Mouse (Mus musculus) heart, embryonic 14.5 days (tissue): ENCODE measurements at regions not wholly inside any gene's neighbourhood (a gene's known extent, or its start where the extent isn't known, plus 50 kb on each side); places are given as distances from the start of the nearest gene placed in this dataset.
"Not testable (repeated sequence)": the region's sequence is repeated elsewhere in the genome, so short reads cannot be mapped to it uniquely, and the experiment has no call there.

ENCODE experiments used
- ATAC-seq: fragments of 200-750 bp; cut with Nextera tagmentation; 2 replicates; pipeline ENCODE4 v1.8.0; 2017; ENCODE audit warnings: low read depth, moderate TSS enrichment; ENCODE audit not compliant: insufficient number of reproducible peaks, insufficient read depth, low FRiP score
- H3K27ac ChIP-seq, 2 experiments: fragments of 200-500 bp in 1 of 2; fragments of 300-500 bp in 1 of 2; sonication (generic) in 1 of 2; replicated peaks in 1 of 2; 2 replicates each; pipeline ENCODE4 v1.5.1; 2012 to 2014; ENCODE audit warnings: low read depth in 2 of 2, low read length in 2 of 2, control low read depth in 1 of 2, mild to moderate bottlenecking in 1 of 2, mixed read lengths in 1 of 2; ENCODE audit not compliant: control insufficient read depth in 1 of 2, insufficient read depth in 1 of 2
- H3K27me3 ChIP-seq: fragments of 300-500 bp; sonication (generic); 2 replicates; pipeline ENCODE4 v1.6.1; 2014; ENCODE audit warnings: mild to moderate bottlenecking, low read length, control low read depth; ENCODE audit not compliant: control insufficient read depth, insufficient read depth
- H3K36me3 ChIP-seq: fragments of 300-500 bp; sonication (generic); 2 replicates; pipeline ENCODE4 v1.6.1; 2014; ENCODE audit warnings: mild to moderate bottlenecking, control low read depth, low read length, mixed read lengths; ENCODE audit not compliant: control insufficient read depth, insufficient read depth
- H3K4me1 ChIP-seq, 2 experiments: fragments of 200-500 bp in 1 of 2; fragments of 300-500 bp in 1 of 2; sonication (generic) in 1 of 2; 2 replicates each; pipeline ENCODE4 v1.6.1; 2012 to 2014; ENCODE audit warnings: low read length in 2 of 2, control low read depth in 1 of 2, mixed read lengths in 1 of 2; ENCODE audit not compliant: control insufficient read depth in 2 of 2, insufficient read depth in 2 of 2
- H3K4me2 ChIP-seq: fragments of 300-500 bp; sonication (generic); 2 replicates; pipeline ENCODE4 v1.6.1; 2014; ENCODE audit warnings: mild to moderate bottlenecking, low read length
- H3K4me3 ChIP-seq, 2 experiments: fragments of 200-500 bp in 1 of 2; fragments of 300-500 bp in 1 of 2; sonication (generic) in 1 of 2; 2 replicates each; pipeline ENCODE4 v1.5.1; 2012 to 2014; ENCODE audit warnings: low read length in 2 of 2, mild to moderate bottlenecking in 2 of 2, control low read depth in 1 of 2, low read depth in 1 of 2, moderate library complexity in 1 of 2; ENCODE audit not compliant: control insufficient read depth in 1 of 2, insufficient read depth in 1 of 2
- H3K9ac ChIP-seq: fragments of 300-500 bp; sonication (generic); 2 replicates; pipeline ENCODE4 v1.6.1; 2014; ENCODE audit warnings: mild to moderate bottlenecking, low read length
- H3K9me3 ChIP-seq: fragments of 300-500 bp; sonication (generic); 2 replicates; pipeline ENCODE4 v1.6.1; 2016; ENCODE audit warnings: low read length, control low read depth; ENCODE audit not compliant: control insufficient read depth
- WGBS: fragments of 180-500 bp; shearing (Covaris S2); extraction: QIAGEN DNeasy Blood & Tissue Kit; methylation state at CpG from one replicate; pipeline ENCODE4 v1.1.7; 2014; 5-methylcytosine and 5-hydroxymethylcytosine counted together

DNA sequence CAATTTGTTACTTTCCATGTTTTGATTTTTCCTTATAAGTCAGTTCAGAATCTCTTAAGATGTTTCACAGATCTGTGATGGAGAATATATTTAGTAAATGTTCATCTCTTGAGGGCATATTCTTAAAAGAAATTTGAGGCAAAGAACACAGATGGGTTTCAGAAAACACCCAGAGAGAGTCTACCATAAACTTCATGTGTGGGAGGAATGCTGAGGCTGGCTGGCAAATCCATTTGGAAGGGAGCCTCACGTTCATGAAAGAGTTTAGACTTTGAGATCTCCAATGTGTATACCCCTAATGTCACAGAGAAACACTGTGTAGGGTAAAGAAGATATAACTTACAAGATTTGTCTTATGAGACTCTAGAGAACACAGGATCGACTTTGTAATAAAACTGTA lies 333.6 kb upstream of the Ghitm start:
- no peaks in the 10 kb centered on the region for H3K9me3 ChIP-seq
- H3K27ac ChIP-seq = no peak overlapping the region
- H3K36me3 ChIP-seq = no peaks in the 10 kb centered on the region
- H3K4me3 ChIP-seq = no peak overlapping the region
- no peaks in the 10 kb centered on the region for H3K4me1 ChIP-seq
- H3K4me2 ChIP-seq = no peak overlapping the region
- 54% methylated on average over 2 of the region's 2 CpGs for WGBS
- H3K9ac ChIP-seq = no peak overlapping the region
- no peaks in the 10 kb centered on the region for H3K27me3 ChIP-seq
- ATAC-seq = no peak

DNA sequence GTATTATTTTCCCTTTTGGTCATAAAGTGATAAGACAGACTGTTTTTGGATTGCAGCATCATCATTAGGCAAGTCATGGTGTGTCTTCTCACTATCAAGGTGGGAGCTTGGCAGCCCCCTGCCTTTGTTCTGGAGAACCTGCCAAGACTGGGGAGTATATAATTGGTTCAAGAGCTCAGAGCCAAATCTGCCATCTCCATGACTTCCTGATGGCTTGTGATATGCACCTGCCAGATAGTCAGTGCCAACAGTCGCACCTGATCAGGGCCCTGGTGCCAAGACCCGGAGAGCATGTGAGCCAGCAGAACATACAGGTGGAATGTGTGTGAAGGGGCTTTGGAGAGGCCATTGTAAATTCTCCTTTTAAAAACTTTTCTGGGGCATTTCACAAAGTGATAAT lies 305.8 kb upstream of the Ghitm start:
- H3K27me3 ChIP-seq = no peaks in the 10 kb centered on the region
- 81% methylated on average over 2 of the region's 2 CpGs for WGBS
- no peak overlapping the region for H3K27ac ChIP-seq
- no peak overlapping the region for H3K4me2 ChIP-seq
- no peaks in the 10 kb centered on the region for H3K36me3 ChIP-seq
- no peak overlapping the region for H3K4me3 ChIP-seq
- ATAC-seq = no peak
- no peaks in the 10 kb centered on the region for H3K4me1 ChIP-seq
- no peak overlapping the region for H3K9ac ChIP-seq
- no peaks in the 10 kb centered on the region for H3K9me3 ChIP-seq

DNA sequence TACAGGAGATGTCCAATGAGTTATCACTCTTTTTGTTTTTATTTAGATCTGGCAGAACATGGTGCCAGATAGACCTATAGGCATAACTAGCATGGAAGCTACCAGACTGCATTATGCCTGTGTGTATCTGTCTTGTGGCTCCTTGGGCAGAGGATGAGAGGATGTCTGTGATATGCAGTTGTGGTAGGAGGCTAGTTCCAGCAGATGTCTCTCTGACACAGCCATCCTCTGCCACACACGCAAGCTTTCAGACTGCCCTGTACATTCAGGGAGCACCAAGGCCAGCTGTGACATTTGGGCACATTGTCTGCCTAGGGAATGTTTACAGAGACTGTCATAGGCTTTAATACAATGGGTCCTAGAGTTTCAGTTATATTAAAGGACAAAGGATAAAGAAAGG lies 295.6 kb upstream of the Ghitm start:
- Histone ChIP-seq H3K4me2 (no peak overlapping the region), H3K27ac (no peak overlapping the region), H3K9me3 (no peaks in the 10 kb centered on the region), H3K4me3 (no peak overlapping the region), H3K4me1 (no peaks in the 10 kb centered on the region), H3K36me3 (no peaks in the 10 kb centered on the region), H3K9ac (no peak overlapping the region), H3K27me3 (no peaks in the 10 kb centered on the region)
- no peak for ATAC-seq
- WGBS = 75% methylated on average over 1 of the region's 1 CpGs

DNA sequence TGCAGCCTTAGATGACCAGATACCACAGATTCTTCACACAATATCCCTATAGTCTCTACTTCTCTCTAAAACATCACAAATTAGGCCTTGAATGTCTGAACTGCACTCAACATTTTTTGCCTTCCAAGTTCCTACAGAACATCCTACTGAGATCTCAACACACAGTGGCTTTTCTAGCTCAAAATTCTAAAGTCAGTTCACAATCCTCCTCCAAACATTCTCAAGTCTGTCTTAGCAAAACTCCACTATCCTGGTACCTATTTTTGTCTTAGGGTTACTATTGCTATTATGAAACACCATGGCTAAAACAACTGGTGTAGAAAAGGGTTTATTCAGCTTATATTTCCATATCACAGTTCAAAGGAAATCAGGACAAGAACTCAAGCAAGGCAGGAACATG lies 290.4 kb upstream of the Ghitm start:
- H3K9me3 ChIP-seq = no peaks in the 10 kb centered on the region
- no peak for ATAC-seq
- H3K27ac ChIP-seq = no peak overlapping the region
- no peak overlapping the region for H3K4me3 ChIP-seq
- no peaks in the 10 kb centered on the region for H3K36me3 ChIP-seq
- H3K4me2 ChIP-seq = no peak overlapping the region
- no peaks in the 10 kb centered on the region for H3K27me3 ChIP-seq
- no peaks in the 10 kb centered on the region for H3K4me1 ChIP-seq
- H3K9ac ChIP-seq = no peak overlapping the region

DNA sequence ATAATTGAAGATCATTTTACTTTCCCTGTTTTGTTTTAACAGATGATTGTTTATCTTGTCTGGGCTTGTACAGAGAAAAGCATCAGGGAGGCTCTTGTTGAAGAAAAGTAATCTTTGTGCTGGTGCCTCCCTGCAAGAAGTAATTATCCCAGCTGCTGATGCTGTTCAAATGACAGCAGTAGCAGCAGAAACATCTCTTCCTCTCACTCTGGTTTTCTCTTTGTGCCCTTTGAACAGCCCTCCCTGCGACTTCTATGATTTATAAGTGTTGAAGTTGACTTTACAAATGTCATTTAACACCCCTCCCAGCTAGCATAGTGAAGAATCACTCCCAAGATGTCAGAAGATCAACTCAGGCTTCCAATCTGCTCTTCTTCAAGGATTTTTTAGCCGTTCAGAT lies 286.5 kb upstream of the Ghitm start:
- no peak overlapping the region for H3K4me2 ChIP-seq
- 51% methylated on average over 2 of the region's 2 CpGs for WGBS
- no peaks in the 10 kb centered on the region for H3K27me3 ChIP-seq
- H3K36me3 ChIP-seq = no peaks in the 10 kb centered on the region
- ATAC-seq = no peak
- no peaks in the 10 kb centered on the region for H3K9me3 ChIP-seq
- H3K9ac ChIP-seq = no peak overlapping the region
- H3K4me1 ChIP-seq = no peaks in the 10 kb centered on the region
- H3K27ac ChIP-seq = no peak overlapping the region
- H3K4me3 ChIP-seq = no peak overlapping the region

DNA sequence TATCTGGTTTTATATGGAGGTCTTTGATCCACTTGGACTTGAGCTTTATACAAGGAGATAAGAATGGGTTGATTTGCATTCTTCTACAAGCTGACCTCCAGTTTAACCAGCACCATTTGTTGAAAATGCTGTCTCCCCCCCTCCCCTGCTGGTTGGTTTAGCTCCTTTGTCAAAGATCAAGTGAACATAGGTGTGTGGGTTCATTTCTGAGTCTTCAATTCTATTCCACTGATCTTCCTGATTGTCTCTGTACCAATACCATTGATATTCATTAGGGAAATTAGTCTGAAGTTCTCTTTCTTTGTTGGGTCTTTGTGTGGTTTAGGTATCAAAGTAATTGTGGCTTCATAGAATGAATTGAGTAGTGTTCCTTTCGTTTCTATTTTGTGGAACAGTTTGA lies 277.5 kb upstream of the Ghitm start:
- WGBS = 45% methylated on average over 1 of the region's 1 CpGs
- H3K9me3 ChIP-seq, H3K27me3 ChIP-seq, H3K4me2 ChIP-seq, H3K36me3 ChIP-seq, H3K27ac ChIP-seq, H3K9ac ChIP-seq, H3K4me1 ChIP-seq, H3K4me3 ChIP-seq, ATAC-seq: not testable (repeated sequence)

DNA sequence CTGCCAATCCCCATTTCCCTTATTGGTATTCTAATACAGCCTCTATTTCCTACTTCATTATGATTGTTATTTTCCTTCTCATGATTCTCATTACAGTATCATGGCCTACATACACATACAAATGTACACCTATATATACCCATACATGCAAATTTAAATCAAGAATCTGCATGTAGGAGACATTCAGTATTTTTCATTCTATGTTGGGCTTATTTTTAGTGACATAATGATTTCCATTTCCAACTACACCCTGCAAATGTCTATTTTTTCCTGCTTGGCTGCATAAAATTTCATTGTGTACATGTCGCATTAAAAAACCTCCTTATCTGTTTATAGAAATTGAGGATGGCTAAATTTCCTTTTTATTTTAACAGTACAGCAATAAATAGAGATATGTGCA lies 236.9 kb upstream of the Ghitm start:
- no peak overlapping the region for H3K4me2 ChIP-seq
- H3K36me3 ChIP-seq = no peaks in the 10 kb centered on the region
- 71% methylated on average over 1 of the region's 1 CpGs for WGBS

DNA sequence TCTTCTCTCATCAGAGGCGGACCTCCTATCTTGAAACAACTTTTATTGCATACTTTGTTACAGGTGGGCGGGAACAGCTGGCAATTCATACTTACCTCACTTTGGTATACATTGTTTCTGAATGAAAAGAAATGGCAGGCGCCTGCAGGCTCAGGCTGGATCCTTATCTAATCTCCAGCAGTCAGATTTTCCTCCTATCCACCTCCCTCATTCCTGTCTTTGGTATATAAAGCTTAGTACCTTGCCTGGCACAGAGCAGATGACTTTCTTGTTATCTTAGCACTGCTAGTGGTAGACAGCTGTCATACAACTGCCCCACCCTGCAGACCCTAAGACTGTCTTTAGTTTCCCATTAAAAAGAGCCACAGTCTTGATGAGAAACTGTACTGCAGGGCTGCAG lies 226.8 kb upstream of the Ghitm start:
- no peak overlapping the region for H3K4me2 ChIP-seq
- no peaks in the 10 kb centered on the region for H3K9me3 ChIP-seq
- no peak overlapping the region for H3K4me3 ChIP-seq
- H3K9ac ChIP-seq = no peak overlapping the region
- no peak overlapping the region for H3K27ac ChIP-seq
- H3K4me1 ChIP-seq = no peaks in the 10 kb centered on the region
- 52% methylated on average over 3 of the region's 3 CpGs for WGBS
- no peak for ATAC-seq
- no peaks in the 10 kb centered on the region for H3K27me3 ChIP-seq
- no peaks in the 10 kb centered on the region for H3K36me3 ChIP-seq

More for the DNA sequence above, 236.9 kb upstream of the Ghitm start:
- ATAC-seq = no peak
- Histone ChIP-seq H3K9ac (no peak overlapping the region), H3K9me3 (no peaks in the 10 kb centered on the region), H3K4me3 (no peak overlapping the region), H3K27ac (no peak overlapping the region), H3K27me3 (no peaks in the 10 kb centered on the region), H3K4me1 (no peaks in the 10 kb centered on the region)
